8 mouse cellular contexts compared by ENCODE assay signal in genomic region chr13:21321890-21322494, GRCm38 (mm10). TPM values are rescaled to one million over a fixed set of nuclear protein-coding genes. Genes with fewer than 3 reads are reported as not detected.
DNase-seq lines count a peak whose midpoint lies in the region; ATAC-seq and TF ChIP-seq lines count a peak whose summit lies in the region.

No protein-coding gene starts in this region.

- no peak overlapping the region for H3K9ac ChIP-seq in lung, postnatal 0 days (replicated peaks; ENCODE audit: low read depth)
- H3K9ac ChIP-seq in intestine, embryonic 14.5 days (ENCODE audit: low read length): no peak overlapping the region
- no peak overlapping the region for H3K9ac ChIP-seq in neural tube, embryonic 11.5 days (ENCODE audit: low read length)

- 12% methylated on average over 18 of the region's 18 CpGs for WGBS in lung, postnatal 0 days
- WGBS in lung, adult 2 months: 26% methylated on average over 18 of the region's 18 CpGs
- WGBS in intestine, embryonic 14.5 days: 8% methylated on average over 18 of the region's 18 CpGs
- WGBS in neural tube, embryonic 11.5 days: 2% methylated on average over 18 of the region's 18 CpGs

- H3K4me3 ChIP-seq in lung, postnatal 0 days (ENCODE audit: low read depth, low read length): no peak overlapping the region
- no peak overlapping the region for H3K4me3 ChIP-seq in lung, adult 2 months (replicated peaks; ENCODE audit: extremely low read depth, low read depth, low read length)
- peak overlapping the region; percentile 25 for H3K4me3 ChIP-seq in intestine, embryonic 14.5 days (ENCODE audit: low read depth, low read length)
- peak overlapping the region; percentile 23 for H3K4me3 ChIP-seq in neural tube, embryonic 11.5 days (ENCODE audit: low read depth, low read length)

- no peaks in the 10 kb centered on the region for H3K9me3 ChIP-seq in lung, postnatal 0 days (ENCODE audit: low read length)
- no peaks in the 10 kb centered on the region for H3K9me3 ChIP-seq in intestine, embryonic 14.5 days (ENCODE audit: control insufficient read depth, low read length)
- H3K9me3 ChIP-seq in neural tube, embryonic 11.5 days (ENCODE audit: control insufficient read depth, low read length): no peaks in the 10 kb centered on the region

- no peaks in the 10 kb centered on the region for H3K4me1 ChIP-seq in lung, postnatal 0 days (ENCODE audit: insufficient read depth, low read depth, low read length)
- no peaks in the 10 kb centered on the region for H3K4me1 ChIP-seq in lung, adult 2 months (ENCODE audit: control insufficient read depth, insufficient read depth, low read length)
- H3K4me1 ChIP-seq in intestine, embryonic 14.5 days (replicated peaks; ENCODE audit: control insufficient read depth, insufficient read depth, low read length): peaks cover 9% of the 10 kb centered on the region; the same call in 1 of the 2 replicates
- H3K4me1 ChIP-seq in neural tube, embryonic 11.5 days (ENCODE audit: control insufficient read depth, insufficient read depth, low read length): no peaks in the 10 kb centered on the region

- DNase-seq in adrenal gland, postnatal 10 days: peak; percentile 5
- no peak for DNase-seq in adrenal gland, adult 8-10 months
- no peak for DNase-seq in lung, postnatal 0 days (ENCODE audit: low spot score)
- no peak for DNase-seq in lung, adult 2 months
- peak; percentile 59 for DNase-seq in intestine, embryonic 14.5 days (ENCODE audit: low spot score)
- peak; percentile 13 for DNase-seq in neural tube, embryonic 11.5 days (ENCODE audit: low spot score)
- DNase-seq in adrenal gland, adult (ENCODE audit: inconsistent age in 2 of 2, low spot score in 1 of 2): no peak
- DNase-seq in testis, postnatal 10 days (ENCODE audit: low spot score): no peak

- TF ChIP-seq EP300 in lung, postnatal 0 days (IDR thresholded peaks at IDR 0.05): no peak

- TF ChIP-seq CTCF in lung, postnatal 0 days (IDR thresholded peaks at IDR 0.05): no peak
- TF ChIP-seq CTCF in lung, adult 2 months (IDR thresholded peaks at IDR 0.05; ENCODE audit: insufficient read depth, low read length): no peak

- no peak for ATAC-seq in lung, postnatal 0 days
- no peak for ATAC-seq in intestine, embryonic 14.5 days (replicated peaks; ENCODE audit: low FRiP score, low TSS enrichment, low read depth)
- ATAC-seq in neural tube, embryonic 11.5 days (ENCODE audit: insufficient read depth, low FRiP score, low TSS enrichment): no peak

- H3K36me3 ChIP-seq in lung, postnatal 0 days (ENCODE audit: insufficient read depth, low read length): no peaks in the 10 kb centered on the region
- H3K36me3 ChIP-seq in intestine, embryonic 14.5 days (ENCODE audit: control insufficient read depth, insufficient read depth, low read length): no peaks in the 10 kb centered on the region
- H3K36me3 ChIP-seq in neural tube, embryonic 11.5 days (ENCODE audit: control insufficient read depth, insufficient read depth, low read length): no peaks in the 10 kb centered on the region

- no peaks in the 10 kb centered on the region for H3K27me3 ChIP-seq in lung, postnatal 0 days (replicated peaks; ENCODE audit: insufficient read depth, low read length)
- H3K27me3 ChIP-seq in intestine, embryonic 14.5 days (replicated peaks; ENCODE audit: control insufficient read depth, insufficient read depth, low read length): no peaks in the 10 kb centered on the region
- no peaks in the 10 kb centered on the region for H3K27me3 ChIP-seq in neural tube, embryonic 11.5 days (ENCODE audit: control insufficient read depth, insufficient read depth, low read length)

- TF ChIP-seq POLR2A in lung, adult 2 months (IDR thresholded peaks at IDR 0.05; ENCODE audit: borderline replicate concordance, extremely low read depth, low read depth, low read length): no peak

- H3K27ac ChIP-seq in lung, postnatal 0 days (ENCODE audit: low read length): no peak overlapping the region
- H3K27ac ChIP-seq in intestine, embryonic 14.5 days (ENCODE audit: low read depth): no peak overlapping the region
- no peak overlapping the region for H3K27ac ChIP-seq in neural tube, embryonic 11.5 days (ENCODE audit: low read depth, low read length)

- 0 out of 2 replicates have a peak overlapping the region, but pooled peaks have one; percentile 12 for H3K4me2 ChIP-seq in lung, postnatal 0 days (replicated peaks; ENCODE audit: low read depth, low read length)
- H3K4me2 ChIP-seq in intestine, embryonic 14.5 days (ENCODE audit: low read length): peak overlapping the region; percentile 52
- peak overlapping the region; percentile 34 for H3K4me2 ChIP-seq in neural tube, embryonic 11.5 days (ENCODE audit: low read depth)

RNA-seq across cellular contexts. Expression of gene Gpx6, which starts 10.1 kb away (rescaled TPM):
- total RNA-seq in adrenal gland, postnatal 10 days (2021): under 1 TPM in 1 of 2 experiments, not detected in 1; 0.27 TPM
- total RNA-seq in adrenal gland, adult 8-10 months (2022): not detected
- 0.21 and 0.27 TPM in 2 replicates for polyA plus RNA-seq in lung, postnatal 0 days (2015; fragmentation: Nextera tagmentation; extraction: Ambion mirVana)
- not detected in 2 replicates for polyA plus RNA-seq in lung, adult 2 months (2012; rRNA removed)
- polyA plus RNA-seq in intestine, embryonic 14.5 days (2014; fragmentation: Nextera tagmentation; extraction: Ambion mirVana): 0.43 TPM in 1 of 2 replicates, not detected in the other
- polyA plus RNA-seq in neural tube, embryonic 11.5 days (2014; fragmentation: Nextera tagmentation; extraction: Ambion mirVana): 0.30 TPM in 1 of 2 replicates, not detected in the other

RNA-seq across cellular contexts. Expression of gene Olfr1367, which starts 24.7 kb away (rescaled TPM):
- total RNA-seq in adrenal gland, postnatal 10 days (2021): not detected
- total RNA-seq in adrenal gland, adult 8-10 months (2022): not detected
- polyA plus RNA-seq in lung, postnatal 0 days (2015; fragmentation: Nextera tagmentation; extraction: Ambion mirVana): not detected in 2 replicates
- not detected in 2 replicates for polyA plus RNA-seq in lung, adult 2 months (2012; rRNA removed)
- not detected in 2 replicates for polyA plus RNA-seq in intestine, embryonic 14.5 days (2014; fragmentation: Nextera tagmentation; extraction: Ambion mirVana)
- polyA plus RNA-seq in neural tube, embryonic 11.5 days (2014; fragmentation: Nextera tagmentation; extraction: Ambion mirVana): not detected in 2 replicates

RNA-seq across cellular contexts. Expression of gene Gpx5, which starts 29.5 kb away (rescaled TPM):
- not detected for total RNA-seq in adrenal gland, postnatal 10 days (2021)
- total RNA-seq in adrenal gland, adult 8-10 months (2022): not detected
- not detected in 2 replicates for polyA plus RNA-seq in lung, postnatal 0 days (2015; fragmentation: Nextera tagmentation; extraction: Ambion mirVana)
- not detected in 2 replicates for polyA plus RNA-seq in lung, adult 2 months (2012; rRNA removed)
- not detected in 2 replicates for polyA plus RNA-seq in intestine, embryonic 14.5 days (2014; fragmentation: Nextera tagmentation; extraction: Ambion mirVana)
- polyA plus RNA-seq in neural tube, embryonic 11.5 days (2014; fragmentation: Nextera tagmentation; extraction: Ambion mirVana): not detected in 2 replicates

RNA-seq across cellular contexts. Expression of gene Zscan12, which starts 40.6 kb away (rescaled TPM):
- total RNA-seq in adrenal gland, postnatal 10 days (2021): 1 to 10 TPM; 7.7 to 9.5 TPM
- total RNA-seq in adrenal gland, adult 8-10 months (2022): 10 to 100 TPM in 3 of 4 experiments, 1 to 10 TPM in 1; 9.6 to 12.8 (median 11.1) TPM
- polyA plus RNA-seq in lung, postnatal 0 days (2015; fragmentation: Nextera tagmentation; extraction: Ambion mirVana): 6.4 and 6.8 TPM in 2 replicates
- 1.1 and 1.8 TPM in 2 replicates for polyA plus RNA-seq in lung, adult 2 months (2012; rRNA removed)
- 10.1 and 12.7 TPM in 2 replicates for polyA plus RNA-seq in intestine, embryonic 14.5 days (2014; fragmentation: Nextera tagmentation; extraction: Ambion mirVana)
- 14.8 and 19.6 TPM in 2 replicates for polyA plus RNA-seq in neural tube, embryonic 11.5 days (2014; fragmentation: Nextera tagmentation; extraction: Ambion mirVana)

Comparison
In these comparisons a context has a peak if more than half of its experiments do, and no peak if none do; other contexts are left out.
1. DNase-seq: peak in adrenal gland, postnatal 10 days (single experiment), intestine, embryonic 14.5 days (single experiment) and neural tube, embryonic 11.5 days (single experiment); none in adrenal gland, adult 8-10 months (single experiment), lung, postnatal 0 days (single experiment), lung, adult 2 months (single experiment), adrenal gland, adult (0 of 2) and testis, postnatal 10 days (single experiment).
2. H3K4me3 ChIP-seq: peak in intestine, embryonic 14.5 days (single experiment) and neural tube, embryonic 11.5 days (single experiment); none in lung, postnatal 0 days (single experiment) and lung, adult 2 months (single experiment).
3. Peak in every context shown above with its lines, with median percentiles within 50 percentile points of each other: H3K4me2 ChIP-seq.